Mouse (Mus musculus) embryonic fibroblast, embryonic 13.5 days (primary cell): ENCODE measurements around the gene Aes.

Source experiments
- CTCF ChIP-seq: IDR thresholded peaks from 2 replicates; pipeline ENCODE4 v1.5.1; 2011; ENCODE audit warnings: mild to moderate bottlenecking, control low read depth, low read length, moderate library complexity, borderline replicate concordance; ENCODE audit not compliant: insufficient read depth
- POLR2A ChIP-seq: IDR thresholded peaks from 2 replicates; pipeline ENCODE4 v1.6.1; 2011; ENCODE audit warnings: low read depth, mild to moderate bottlenecking, control low read depth, low read length, moderate library complexity

GRCm38 (mm10) chr10:81541803-81542202 lies 17.5 kb upstream of the Aes start:
- TF ChIP-seq CTCF (no peak), POLR2A (no peak)
